Mouse (Mus musculus): ENCODE results near the gene Upk3bl.

Upk3bl gene

DNA sequence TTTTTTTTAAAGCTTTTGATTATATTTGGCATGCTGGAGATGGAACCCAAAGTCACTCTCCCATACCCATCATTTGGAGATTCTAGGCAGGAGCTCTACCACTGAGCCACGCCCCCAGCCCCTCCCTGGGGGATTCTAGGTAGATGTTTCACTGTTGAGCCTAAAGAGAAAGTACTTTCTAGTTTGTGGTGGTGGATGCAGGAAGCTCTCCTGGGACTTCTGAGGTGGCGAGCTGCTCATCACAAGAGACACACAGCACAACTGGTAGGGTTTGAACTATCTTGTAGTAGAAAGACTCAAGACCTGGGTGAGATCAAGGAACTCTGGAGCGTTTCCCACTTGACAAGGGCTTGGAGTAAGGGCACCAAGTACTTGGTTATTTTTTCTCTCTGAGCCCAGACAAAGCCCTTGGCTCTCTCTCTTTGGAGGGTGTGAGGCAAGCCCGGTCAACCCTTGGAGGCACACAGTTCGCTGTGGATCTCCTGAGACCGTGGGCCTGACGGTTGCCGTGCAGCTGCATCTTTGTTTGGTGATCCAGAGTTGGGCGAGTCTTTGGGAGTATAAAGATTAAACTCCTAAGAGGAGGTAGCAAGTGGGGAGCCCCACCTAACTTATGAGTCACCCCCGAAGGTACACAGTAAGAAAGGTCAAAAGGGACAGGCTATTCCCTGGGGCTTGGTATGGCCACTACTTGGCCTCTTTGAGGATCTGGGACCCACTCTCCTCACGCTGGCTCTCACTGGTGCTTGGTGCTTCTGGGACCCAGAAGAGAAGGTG lies at the start of gene Upk3bl:
Upk3bl (plus strand) TSS at position 192 of the 777 bp plus-strand sequence.
- DNase-seq (ENCODE audit: inconsistent age in 2 of 2, low spot score in 1 of 2), result no peak

DNA sequence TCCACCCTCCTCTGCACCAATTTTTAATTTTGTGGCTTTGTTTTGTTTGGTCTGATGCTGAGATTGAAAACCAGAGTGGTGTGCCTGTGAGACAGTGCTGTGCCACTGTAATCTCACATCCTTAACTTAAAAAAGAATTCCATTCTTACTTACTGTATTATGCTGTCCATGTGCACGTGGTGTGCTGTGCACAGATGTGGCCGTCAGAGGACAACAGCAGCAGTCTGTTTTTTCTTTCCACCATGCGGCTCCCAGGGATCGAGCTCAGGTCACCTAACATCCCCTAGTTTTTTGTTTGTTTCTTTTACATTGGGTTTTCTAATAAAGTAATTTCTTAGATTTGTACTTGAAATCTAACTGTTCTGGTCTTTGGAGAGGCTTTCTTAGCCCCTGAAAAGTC lies 49.8 kb upstream of the Upk3bl start:
- DNase-seq (ENCODE audit: inconsistent age in 2 of 2, low spot score in 1 of 2), result no peak

DNA sequence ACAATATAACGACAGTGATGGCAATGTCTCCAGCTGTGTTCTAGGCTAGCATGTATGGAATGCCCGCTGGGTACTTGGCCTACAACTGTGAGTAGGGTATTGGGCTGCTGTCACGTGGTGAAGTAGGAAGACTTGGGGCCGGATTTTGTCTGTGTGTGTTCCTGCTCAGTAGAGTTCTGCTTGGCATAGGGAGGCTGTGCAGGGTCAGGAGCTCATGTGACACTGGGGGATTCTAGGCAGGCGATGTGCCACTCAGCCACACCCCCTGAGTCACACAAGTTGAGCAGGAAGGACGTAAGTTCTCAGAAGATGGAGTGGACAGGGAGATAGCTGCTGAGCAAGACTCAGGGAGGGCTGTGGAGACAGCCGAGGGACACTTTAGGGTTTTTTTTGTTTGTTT lies 46.5 kb upstream of the Upk3bl start:
- DNase-seq (ENCODE audit: inconsistent age in 2 of 2, low spot score in 1 of 2), result peak; percentile 40 to 64

DNA sequence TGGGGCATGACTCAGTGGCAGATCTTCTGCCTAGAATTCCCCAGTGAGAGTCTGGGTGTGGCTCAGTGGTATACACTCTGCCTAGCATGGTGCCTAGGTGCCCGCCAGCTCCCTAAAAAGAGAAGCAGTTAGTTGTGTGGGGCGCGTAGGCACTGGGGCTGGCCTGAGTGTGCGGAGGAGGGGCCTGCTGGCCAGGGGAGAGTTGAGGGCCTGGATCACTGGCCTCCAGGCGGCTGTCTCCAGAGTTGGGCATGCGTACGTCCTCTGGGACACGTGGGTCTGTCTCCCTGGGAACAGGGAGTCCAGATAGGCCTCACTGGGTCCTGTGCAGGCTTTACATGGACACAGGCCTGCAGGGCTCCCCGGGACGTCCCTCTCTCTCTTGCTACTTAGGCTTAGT lies 39.4 kb upstream of the Upk3bl start:
- peak; percentile 33 to 52 for DNase-seq (ENCODE audit: inconsistent age in 2 of 2, low spot score in 1 of 2)

DNA sequence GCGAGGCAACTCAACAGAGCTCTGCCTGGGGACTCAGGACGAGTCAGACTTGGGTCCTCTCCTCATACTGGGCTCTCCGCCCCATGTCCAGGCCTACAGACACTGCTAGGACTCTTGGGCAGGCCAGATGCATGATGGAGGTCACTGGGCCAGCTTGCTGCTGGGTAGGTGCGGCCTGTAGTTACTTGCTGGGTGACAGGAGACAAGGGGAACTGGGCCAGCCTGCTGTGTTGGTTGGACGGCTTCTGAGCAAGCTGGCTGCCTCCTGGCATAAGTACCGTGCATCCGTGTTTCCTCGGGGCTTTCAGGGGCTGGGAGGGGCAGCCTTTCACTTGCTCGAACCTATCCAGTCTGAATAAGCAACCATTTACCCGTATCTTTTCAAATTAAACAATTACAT lies 38.7 kb upstream of the Upk3bl start:
- peak in 1 of 2 experiments; percentile 57 for DNase-seq (ENCODE audit: inconsistent age in 2 of 2, low spot score in 1 of 2)

DNA sequence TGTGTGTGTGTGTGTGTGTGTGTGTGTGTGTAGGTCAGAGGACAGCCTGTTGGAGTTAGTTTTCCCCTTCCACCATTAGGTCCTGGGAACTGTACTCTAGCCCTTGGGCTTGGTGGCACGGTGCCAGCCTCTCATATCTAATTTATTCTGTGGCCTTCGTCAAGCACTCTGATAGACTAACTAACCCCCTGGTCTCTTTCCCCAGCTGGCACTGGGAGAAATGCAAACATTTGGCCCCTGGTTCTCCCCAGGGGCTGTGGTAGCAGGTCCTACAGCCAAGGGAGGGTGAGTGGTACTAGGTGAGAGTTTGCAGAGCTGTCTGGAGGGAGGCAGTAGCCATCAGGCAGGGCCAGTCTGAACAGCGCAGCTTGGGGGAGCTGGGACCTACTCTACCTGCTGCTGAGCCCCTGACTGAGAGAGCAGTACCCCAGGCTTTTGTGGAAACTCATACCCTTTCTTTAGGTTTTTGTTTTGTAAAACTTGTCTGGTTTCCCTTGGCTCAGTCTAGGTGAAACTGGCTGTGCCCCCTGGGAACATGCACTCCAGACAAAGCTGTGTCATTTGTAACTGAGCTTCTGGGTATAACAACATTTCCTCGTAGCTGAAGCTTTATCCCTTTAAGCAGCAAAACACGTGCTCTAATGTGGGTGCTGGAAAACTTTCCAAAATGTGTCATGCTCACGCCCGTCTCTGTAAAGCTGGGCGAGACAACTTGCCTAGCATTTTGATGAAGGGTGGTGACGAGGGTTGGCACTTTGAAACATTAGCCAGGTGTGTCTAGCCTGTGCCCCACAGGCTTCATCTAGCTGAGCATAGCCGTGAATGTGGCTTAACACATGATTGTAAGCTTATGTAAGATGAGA lies 38.0 kb upstream of the Upk3bl start:
- peak; percentile 53 to 83 for DNase-seq (ENCODE audit: inconsistent age in 2 of 2, low spot score in 1 of 2)

DNA sequence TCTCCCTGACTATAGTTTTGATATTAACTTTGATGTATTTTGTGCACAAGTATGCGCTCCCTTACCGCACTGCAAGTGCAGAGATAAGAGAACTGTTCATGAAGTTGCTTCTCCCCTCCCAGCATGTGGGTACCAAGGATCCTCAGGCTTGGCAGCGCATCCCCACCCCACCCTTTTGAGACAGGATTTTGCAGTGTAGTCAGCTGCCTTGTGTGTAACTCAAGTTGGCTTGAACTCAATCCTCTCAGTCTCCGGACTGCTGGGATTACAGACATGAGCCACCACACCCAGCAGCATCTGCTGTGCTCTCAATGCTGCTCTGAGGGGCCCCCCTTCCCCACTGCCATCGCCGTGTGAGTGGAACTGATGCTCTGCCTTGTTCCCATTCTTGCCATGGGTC lies 37.0 kb upstream of the Upk3bl start:
- no peak for DNase-seq (ENCODE audit: inconsistent age in 2 of 2, low spot score in 1 of 2)

DNA sequence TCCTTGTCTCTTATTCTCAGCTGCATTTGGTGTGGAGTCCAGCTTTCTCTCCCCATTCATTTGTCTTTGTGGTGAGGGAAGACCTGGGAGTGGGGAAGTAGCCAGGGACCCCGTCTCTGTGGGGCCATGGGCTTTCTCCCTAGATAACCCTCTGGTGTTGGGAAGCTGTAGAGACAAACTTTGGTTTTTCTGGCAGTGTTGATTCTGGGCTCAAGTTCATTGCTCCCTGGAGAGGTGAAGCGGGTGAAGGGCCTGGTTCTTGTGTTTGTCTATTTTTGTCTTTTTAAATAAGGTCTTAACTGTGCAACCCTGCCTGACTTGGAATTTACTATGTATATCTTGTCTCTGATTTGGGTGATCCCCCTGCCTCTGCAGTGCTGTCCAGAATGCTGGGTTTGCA lies 35.6 kb upstream of the Upk3bl start:
- no peak for DNase-seq (ENCODE audit: inconsistent age in 2 of 2, low spot score in 1 of 2)

DNA sequence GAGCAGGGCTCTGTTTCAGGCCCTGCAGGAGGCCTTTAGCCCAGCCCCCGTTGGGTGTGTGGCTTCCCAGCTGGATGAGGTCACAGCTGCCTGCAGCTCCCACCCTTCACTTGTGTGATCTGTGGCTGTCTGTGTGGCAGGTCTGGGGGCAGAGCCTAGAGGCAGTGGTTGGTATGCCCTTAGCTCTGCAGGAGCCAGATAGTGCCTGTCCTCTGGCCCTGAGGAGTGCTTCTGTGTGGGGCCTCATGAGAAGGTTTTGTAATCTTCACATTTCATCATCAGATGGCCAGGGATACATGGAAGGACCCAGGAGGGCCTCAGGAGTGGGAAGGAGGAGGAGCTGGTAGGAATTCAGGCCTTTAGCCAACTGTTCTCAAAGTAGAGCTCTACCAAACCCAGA lies 34.4 kb upstream of the Upk3bl start:
- peak in 1 of 2 experiments; percentile 54 for DNase-seq (ENCODE audit: inconsistent age in 2 of 2, low spot score in 1 of 2)

DNA sequence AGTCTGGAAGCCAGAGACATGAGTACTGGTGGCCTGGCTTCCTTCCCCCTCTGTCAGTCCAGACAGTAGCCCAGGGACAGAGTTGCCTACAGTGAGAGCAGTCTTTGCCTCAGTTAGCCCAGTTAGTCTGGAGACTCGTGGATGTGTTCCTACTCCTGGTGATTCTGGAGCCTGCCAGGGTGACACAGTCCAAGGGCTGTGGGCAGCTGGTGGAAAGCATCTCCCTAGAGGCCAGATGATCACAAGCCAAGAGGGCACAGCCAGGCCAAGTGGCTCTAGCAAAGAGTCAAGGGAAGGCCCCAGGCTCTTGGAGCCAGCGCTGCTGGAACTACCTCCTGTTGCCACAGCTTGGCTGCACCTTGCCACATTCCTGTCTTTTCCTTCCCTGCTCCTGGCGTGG lies 28.6 kb upstream of the Upk3bl start:
- peak in 1 of 2 experiments; percentile 52 for DNase-seq (ENCODE audit: inconsistent age in 2 of 2, low spot score in 1 of 2)

DNA sequence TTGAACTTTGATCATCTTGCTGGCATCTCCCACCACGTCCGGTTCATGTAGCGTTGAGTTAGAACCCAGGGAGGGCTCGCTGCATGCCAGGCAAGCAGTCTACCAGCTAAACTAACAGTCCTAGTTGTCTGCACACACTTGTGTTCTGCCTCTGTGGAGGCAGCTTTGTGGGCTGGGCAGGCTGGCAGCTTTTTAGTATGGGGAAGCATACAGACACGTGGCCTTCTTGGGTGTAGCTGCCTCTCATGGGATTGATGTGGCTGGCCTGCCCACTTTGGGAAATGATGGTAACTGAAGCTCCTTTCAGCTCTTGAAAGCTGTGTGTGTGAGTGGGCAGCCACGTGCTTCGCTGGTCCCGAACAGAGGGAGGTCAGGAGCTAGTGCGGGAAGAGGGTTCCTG lies 27.4 kb upstream of the Upk3bl start:
- no peak for DNase-seq (ENCODE audit: inconsistent age in 2 of 2, low spot score in 1 of 2)

DNA sequence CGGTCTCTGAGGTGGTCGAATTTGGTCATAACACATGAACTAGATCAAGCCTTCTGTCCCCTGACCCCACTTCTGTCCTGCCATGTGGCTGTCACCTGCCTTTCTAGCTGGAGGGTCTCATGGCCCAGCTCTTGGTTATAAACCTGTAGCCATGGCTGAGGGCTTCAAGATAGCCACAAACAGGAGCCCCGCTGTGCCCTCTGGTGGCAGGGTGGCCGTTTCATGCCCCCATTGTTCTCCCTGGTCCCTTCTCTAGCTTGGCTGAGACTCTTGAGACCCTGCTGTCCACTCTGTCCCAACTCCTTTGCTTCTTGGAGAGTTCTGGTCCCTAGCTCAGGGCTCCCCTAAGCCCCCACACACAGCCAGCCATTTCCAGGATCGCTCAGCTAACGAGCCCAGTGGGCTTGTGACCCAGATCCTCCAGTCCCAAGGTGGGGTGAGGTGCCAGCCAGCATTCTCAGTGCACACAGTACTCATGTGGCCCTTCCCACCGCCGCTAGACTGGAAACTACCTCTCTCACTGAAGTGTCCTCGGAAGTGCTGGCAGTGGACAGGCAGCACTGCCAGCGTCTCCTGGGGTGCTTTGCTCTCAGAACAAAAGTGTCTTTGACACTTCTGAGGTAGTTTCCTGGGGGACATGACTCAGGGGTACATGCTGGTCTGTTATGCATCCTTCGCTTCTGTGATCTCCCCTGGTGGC lies 26.5 kb upstream of the Upk3bl start:
- DNase-seq (ENCODE audit: inconsistent age in 2 of 2, low spot score in 1 of 2), result no peak

DNA sequence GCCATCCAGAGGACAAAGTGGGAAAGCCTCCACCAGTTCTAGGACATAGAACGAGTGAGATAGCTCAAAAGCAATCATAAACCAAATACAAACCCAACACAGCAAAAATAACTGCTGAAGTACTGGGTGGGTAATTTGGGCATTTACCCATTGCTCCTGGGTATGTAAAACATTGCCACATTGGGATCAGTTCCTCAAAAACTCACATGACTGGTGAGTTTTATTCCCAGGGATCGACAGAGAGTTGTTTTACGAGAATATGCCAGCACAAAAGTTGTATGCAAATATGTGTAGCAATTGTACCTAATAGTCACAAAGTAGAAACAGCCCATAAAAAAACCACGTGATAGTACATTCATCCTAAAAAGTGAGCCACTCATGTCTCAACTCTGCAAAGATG lies 19.4 kb upstream of the Upk3bl start:
- no peak for DNase-seq (ENCODE audit: inconsistent age in 2 of 2, low spot score in 1 of 2)

DNA sequence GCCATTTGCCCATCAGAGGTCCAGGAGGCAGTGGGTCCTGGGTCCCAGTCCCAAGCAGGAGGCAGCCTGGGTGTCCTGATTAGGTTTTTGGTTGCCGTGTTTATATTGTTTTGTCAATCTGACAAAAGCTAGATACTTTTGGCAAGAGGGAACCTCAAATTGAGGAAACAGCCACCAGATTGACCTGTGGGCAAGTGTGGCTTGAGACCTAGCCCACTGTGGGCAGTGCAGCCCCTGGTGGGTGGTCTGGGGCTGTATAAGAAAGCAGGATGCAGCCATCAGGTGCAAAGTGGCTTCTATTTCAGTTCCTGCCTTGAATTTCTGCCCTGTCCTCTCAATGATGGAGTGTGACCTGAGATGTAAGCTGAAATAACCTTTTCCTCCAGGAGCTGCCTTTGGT lies 19.0 kb upstream of the Upk3bl start:
- no peak for DNase-seq (ENCODE audit: inconsistent age in 2 of 2, low spot score in 1 of 2)

DNA sequence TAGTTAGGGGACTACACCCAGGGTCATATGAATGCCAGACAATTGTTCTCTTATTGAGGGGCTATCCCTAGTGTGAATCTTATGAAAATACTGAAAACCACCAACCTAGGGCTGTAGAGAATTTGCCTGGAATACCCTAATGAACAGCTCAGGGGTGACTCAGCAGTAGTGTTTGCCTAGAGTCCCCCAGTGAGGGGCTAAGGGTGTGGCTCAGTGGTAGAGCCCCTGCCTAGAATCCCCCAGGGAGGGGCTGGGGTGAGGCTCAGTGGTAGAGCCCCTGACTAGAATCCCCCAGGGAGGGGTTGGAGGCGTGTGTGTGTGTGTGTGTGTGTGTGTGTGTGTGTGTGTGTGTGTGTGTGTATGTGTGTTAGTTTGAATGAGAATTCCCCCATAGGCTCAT lies 17.6 kb upstream of the Upk3bl start:
- no peak for DNase-seq (ENCODE audit: inconsistent age in 2 of 2, low spot score in 1 of 2)

DNA sequence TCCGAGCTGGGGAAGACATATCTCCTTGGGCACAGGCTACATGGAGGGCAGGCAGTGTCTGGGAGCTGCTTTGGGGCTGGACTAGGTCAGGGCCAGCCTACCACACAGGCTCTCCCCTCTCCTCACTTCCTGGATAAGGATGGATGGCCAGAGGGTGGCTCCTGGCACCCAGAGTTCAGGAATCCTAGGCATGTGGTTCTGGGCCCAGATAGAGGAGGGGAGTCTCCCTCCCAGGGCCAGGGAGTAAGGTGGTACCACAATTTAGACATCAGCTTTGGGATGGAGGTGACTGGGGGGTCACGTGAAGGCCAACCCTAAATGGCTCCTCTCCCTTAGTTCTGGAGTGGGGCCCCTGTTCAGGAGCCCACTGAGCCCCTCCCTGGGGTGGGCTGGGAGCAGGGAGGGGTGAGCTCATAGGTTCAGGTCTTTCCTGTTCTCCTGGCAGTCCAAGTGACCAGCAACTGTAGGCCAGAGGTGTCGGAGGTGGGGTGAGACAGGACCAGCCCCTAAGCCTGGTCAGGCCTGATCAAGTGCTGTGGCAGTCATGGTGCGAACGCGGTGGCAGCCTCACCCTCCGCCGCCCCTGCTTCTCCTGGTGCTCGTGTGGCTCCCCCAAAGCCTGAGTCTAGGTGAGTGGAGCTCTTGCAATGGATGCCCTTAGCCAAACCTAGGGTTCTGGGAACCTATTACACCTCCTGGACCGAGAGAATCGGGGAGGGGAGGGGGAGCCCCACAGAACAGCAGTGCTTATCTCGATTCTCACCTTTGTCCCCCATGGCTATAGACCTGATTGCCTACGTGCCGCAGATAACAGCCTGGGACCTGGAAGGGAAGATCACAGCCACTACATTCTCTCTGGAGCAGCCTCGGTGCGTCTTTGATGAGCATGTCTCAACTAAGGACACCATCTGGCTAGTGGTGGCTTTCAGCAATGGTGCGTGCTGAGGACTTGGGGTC lies 15.8 kb upstream of the Upk3bl start, which contains the start of gene Upk3b:
Upk3b (plus strand) TSS at position 239 of the 957 bp plus-strand sequence.
- no peak for DNase-seq (ENCODE audit: inconsistent age in 2 of 2, low spot score in 1 of 2)

DNA sequence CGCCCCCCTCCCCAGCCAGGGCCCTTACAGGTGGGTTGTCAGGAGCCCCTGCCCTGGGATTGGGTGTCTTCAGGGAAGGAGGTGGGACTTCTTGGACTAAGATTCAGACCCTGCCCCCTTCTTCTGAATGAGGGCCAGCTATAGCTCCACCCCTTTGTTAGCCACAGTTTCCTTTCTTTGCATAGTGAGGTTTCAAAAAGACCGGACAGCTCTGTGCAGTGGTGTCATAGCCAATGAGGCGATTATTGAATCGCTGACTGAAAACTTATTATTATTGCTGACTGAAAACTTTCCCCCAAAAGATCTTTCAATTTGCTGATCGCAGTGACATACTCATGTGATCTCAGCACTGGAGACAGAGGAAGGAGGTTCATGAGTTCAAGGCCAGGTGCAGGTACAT lies 14.1 kb upstream of the Upk3bl start:
- DNase-seq (ENCODE audit: inconsistent age in 2 of 2, low spot score in 1 of 2), result no peak

DNA sequence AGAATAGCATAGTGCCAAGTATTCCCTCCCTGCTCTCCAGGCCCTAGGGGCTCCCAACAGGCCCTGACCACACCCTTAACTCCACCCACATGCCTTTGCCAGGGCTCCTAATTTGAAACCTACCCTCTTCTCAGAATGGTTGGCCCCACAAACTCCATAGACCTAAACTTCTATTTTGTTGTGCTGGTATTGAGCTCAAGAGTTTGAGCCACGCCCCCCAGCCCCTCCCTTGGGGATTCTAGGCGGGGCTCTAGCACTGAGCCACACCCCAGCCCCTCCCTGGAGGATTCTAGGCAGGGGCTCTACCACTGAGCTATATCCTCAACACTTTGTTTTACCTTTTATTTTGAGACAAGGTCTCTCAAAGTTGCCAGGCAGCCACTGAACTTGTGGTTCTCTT lies 13.0 kb upstream of the Upk3bl start:
- no peak for DNase-seq (ENCODE audit: inconsistent age in 2 of 2, low spot score in 1 of 2)

DNA sequence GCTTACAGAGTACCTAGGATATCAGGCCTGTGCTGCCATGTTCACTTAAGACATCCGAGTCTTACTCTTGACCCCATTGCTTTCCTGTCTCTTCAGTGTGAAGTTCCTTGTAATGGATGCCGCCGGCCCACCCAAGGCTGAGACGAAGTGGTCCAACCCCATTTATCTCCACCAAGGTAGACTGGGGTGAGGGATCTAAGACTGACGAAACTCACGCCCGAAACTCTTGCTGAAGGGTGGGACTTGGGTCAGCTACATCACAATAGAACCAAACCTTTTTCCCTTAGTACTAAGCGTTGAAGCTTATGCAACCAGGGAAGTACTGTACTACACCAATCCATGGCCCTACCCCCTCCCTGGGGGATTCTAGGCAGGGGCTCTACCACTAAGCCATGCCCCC lies 12.6 kb upstream of the Upk3bl start:
- no peak for DNase-seq (ENCODE audit: inconsistent age in 2 of 2, low spot score in 1 of 2)

DNA sequence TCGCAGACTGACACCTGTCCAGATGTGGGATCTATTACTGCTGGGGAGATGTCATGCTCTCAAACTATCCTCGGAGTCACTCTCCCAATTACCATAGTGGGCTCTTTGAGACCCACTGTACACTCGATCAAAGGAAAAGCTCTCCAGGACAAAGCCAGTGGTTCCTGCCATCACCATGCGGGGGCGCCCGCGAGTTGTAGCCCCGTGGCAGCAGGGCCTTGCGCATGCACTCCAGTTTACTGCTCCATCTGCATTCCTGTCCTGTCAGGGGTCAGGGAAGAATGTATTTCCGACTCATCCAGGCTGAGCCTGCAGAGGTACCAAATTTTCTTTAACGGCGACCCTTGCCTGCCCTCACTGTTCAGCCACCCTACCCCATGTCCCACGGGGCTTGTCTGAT lies 9.4 kb upstream of the Upk3bl start:
- peak; percentile 21 to 60 for DNase-seq (ENCODE audit: inconsistent age in 2 of 2, low spot score in 1 of 2)

All from adrenal gland, adult (tissue).